Mouse (Mus musculus) heart, adult 2 months (tissue): ENCODE measurements at regions not wholly inside any gene's neighbourhood (a gene's known extent, or its start where the extent isn't known, plus 50 kb on each side); places are given as distances from the start of the nearest gene placed in this dataset.

Experiments
- CTCF ChIP-seq: fragments of 200-600 bp; IDR thresholded peaks from 2 replicates; pipeline ENCODE4 v1.8.1; 2022; ENCODE audit warnings: antibody characterized with exemption, mild to moderate bottlenecking, moderate library complexity
- EP300 ChIP-seq: fragments of 200-500 bp; IDR thresholded peaks from 2 replicates; pipeline ENCODE4 v1.6.1; 2011; ENCODE audit warnings: low read depth, low read length, control low read depth; ENCODE audit not compliant: insufficient read depth
- POLR2A ChIP-seq: fragments of 200-500 bp; IDR thresholded peaks from 2 replicates; pipeline ENCODE4 v1.6.1; 2011; ENCODE audit warnings: mild to moderate bottlenecking, low read depth, low read length, control low read depth; ENCODE audit not compliant: insufficient read depth

DNA sequence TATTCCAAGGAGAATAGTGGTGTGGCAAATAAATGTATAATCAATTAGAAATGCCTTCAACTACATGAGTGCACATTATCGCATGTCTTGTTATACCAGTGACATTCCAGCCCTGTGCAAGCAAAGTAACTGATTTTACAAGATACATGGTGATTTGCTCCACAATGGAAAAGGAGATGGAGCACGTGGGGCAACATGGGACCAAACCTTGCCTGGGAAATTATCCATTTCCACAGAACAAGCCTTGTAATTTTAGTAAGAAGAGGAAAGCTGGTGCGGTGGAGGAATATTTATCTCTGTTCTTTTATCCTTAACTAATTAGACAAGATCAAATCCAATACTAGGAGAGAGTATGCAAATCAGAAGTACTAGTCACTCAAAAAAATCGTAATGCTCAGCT, 222.5 kb upstream of the Gbe1 start:
- no peak for TF ChIP-seq POLR2A
- TF ChIP-seq CTCF = no peak
- no peak for TF ChIP-seq EP300
